Mouse (Mus musculus): ENCODE data around the gene Itprip. TPM values are rescaled to one million over a fixed set of nuclear protein-coding genes. Genes with fewer than 3 reads are reported as not detected.
"Not testable (repeated sequence)": the region's sequence is repeated elsewhere in the genome, so short reads cannot be mapped to it uniquely, and the experiment has no call there.

Itprip gene
- polyA plus RNA-seq, 1 experiment from 2014 or later: 3.1 TPM

DNA sequence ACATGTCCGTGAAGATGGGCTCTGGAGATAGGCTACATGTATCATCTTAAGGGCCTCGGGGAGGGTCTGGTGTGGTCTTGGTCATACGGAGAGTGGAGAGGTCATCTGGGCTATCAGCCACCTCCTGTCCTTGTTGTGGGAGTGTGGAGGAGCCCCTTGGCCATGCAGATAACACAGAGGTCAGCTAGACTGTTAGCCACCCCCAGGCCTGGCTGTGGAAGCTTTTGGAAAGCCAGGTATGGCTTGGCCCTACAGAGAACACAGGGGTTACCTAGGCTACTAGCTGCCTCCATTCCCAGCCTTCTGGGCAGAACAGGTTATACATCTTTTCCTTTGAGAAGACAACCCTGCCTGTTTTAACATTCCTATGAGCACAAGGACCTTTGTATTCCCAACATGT lies 56.5 kb downstream of the Itprip start:
- 95% methylated on average over 3 of the region's 3 CpGs for WGBS (ENCODE audit: missing documents)
- Histone ChIP-seq H3K27ac (no peak overlapping the region), H3K79me2 (ENCODE audit: inconsistent target) (no peaks in the 10 kb centered on the region), H3K4me3 (ENCODE audit: inconsistent target) (no peak overlapping the region), H3K36me3 (ENCODE audit: inconsistent target) (peaks cover 32% of the 10 kb centered on the region; the same call in 1 of the 2 replicates)

DNA sequence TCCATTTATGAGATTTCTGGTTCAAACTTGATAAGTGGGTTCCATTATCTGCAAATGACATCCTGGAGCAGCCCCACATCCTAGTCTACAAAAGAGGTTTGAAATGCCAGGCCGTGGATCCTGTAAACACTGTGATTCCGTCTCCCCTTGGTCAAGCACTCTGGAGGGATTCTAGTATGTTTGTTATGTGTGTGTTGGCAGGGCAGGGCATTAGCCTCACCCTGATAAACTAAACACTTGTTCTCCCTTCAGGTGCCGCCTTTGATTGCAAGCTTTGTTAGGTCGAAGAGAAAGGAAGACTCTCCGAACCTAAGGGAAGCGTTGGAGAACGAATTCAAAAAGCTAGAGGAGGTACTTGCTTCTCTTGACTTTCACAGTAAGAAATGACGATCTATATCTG lies 59.9 kb downstream of the Itprip start:
- Histone ChIP-seq H3K4me3 (ENCODE audit: inconsistent target) (no peak overlapping the region), H3K79me2 (ENCODE audit: inconsistent target) (no peaks in the 10 kb centered on the region), H3K27ac (no peak overlapping the region), H3K36me3 (ENCODE audit: inconsistent target) (peaks cover 32% of the 10 kb centered on the region; the same call in 1 of the 2 replicates)
- 95% methylated on average over 8 of the region's 8 CpGs for WGBS (ENCODE audit: missing documents)

DNA sequence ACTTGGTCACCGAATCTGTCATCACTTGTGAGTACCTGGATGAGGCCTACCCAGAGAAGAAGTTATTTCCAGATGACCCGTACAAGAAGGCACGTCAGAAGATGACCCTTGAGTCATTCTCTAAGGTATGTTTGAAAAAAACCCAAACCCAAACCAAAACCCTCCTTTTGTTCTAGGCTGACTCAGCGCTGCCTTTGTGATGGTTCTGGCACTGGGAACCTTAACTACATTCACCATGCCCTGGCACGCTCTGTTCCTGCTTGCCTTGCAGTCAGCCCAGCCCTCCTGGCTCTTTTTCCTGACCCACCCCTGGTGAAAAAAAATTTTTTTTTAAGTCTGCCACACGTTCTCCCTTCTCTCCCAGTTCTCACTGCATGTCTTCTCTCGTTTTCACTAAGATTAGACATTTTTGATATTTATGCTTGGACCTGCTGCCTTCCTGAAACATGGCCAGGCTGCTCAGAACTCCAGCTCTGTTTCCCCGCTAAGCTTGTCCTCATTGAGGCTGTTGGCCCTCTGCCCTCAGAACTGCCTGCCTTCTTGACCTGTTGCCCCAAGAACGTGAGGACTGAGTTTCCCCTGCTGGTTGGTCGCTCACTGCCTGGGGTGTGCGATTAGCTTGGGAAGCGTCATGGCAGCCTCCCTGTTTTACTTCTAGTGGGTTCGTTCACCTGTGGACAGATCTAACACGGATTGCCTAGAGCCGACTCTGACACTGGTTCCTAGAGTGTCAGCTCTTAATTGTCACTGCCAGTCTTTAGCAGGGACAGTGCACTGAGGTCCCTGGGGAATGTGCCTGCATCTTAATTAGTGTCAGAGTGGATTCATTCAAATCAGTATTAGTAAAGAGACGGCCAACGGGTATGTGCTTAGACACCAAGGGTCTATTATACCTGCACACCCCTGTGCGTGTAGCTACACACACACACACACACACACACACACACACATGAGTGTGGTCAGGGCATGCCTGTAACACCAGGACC lies 60.8 kb downstream of the Itprip start:
- 97% methylated on average over 18 of the region's 18 CpGs for WGBS (ENCODE audit: missing documents)
- no peak overlapping the region for H3K27ac ChIP-seq
- H3K36me3 ChIP-seq (ENCODE audit: inconsistent target): peaks cover 32% of the 10 kb centered on the region; the same call in 1 of the 2 replicates
- no peaks in the 10 kb centered on the region for H3K79me2 ChIP-seq (ENCODE audit: inconsistent target)
- H3K4me3 ChIP-seq (ENCODE audit: inconsistent target): no peak overlapping the region

DNA sequence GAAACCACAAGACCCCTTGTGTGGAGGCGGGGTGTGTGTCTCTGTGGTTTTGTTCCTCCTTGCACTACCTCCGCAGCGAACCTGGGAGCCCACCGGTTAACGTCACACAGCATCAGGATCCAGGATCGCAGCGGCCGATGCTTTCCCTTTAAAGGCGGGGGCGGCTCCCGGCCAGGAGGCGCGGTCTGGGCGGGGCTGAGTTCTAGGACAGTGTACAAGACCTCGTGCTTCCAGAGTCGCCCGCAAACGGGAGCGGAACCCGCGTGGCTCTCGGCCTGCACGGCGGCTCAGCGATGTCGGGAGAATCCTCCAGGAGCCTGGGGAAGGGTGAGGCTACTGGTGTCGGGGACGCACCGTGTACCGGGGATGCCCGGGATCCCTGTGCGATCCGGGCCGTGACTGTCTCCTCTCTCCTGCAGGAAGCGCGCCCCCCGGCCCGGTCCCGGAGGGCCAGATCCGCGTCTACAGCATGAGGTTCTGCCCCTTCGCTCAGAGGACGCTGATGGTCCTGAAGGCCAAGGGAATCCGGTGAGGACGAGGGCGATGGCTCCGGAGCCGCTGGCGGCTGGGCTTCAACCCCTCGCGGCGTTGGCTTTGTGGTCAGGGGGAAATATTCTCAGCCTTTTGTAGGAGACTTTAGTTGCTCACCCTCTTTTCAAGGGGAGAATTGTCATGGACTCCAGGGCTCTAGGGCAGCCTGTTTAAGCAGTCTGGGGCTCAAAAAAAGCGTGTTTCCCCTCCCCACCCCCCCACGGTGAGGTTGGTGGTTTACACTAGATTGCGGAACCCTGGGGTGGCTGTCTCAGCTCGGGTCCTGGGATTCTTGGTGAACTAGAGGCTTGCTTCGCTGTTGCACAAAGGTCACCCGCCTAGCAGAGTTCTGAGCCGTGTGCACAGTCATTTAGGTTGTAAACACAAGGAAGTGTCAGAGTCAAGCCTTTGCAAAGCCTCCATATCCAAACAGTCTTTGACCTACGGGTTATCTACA lies 64.0 kb downstream of the Itprip start, which contains the start of gene Gsto1:
Gene Gsto1, plus strand, starts transcription at position 175 of the 988 bp plus-strand sequence.
- no peaks in the 10 kb centered on the region for H3K79me2 ChIP-seq (ENCODE audit: inconsistent target)
- peak within 1 kb of the TSS; percentile 54 for H3K27ac ChIP-seq
- peaks cover 18% of the 10 kb centered on the region; the same call in 1 of the 2 replicates for H3K36me3 ChIP-seq (ENCODE audit: inconsistent target)
- H3K4me3 ChIP-seq (ENCODE audit: inconsistent target): peak within 1 kb of the TSS; percentile 38
- under 1% methylated on average over 60 of the region's 60 CpGs for WGBS (ENCODE audit: missing documents)

GRCm38 (mm10) chr19:47853951-47854795 lies 64.9 kb downstream of the Itprip start:
- Histone ChIP-seq H3K27ac (no peak overlapping the region), H3K79me2 (ENCODE audit: inconsistent target) (no peaks in the 10 kb centered on the region), H3K4me3 (ENCODE audit: inconsistent target) (peak overlapping the region; percentile 38), H3K36me3 (ENCODE audit: inconsistent target) (peaks cover 9% of the 10 kb centered on the region; the same call in 1 of the 2 replicates)
- WGBS (ENCODE audit: missing documents): 42% methylated on average over 13 of the region's 13 CpGs

DNA sequence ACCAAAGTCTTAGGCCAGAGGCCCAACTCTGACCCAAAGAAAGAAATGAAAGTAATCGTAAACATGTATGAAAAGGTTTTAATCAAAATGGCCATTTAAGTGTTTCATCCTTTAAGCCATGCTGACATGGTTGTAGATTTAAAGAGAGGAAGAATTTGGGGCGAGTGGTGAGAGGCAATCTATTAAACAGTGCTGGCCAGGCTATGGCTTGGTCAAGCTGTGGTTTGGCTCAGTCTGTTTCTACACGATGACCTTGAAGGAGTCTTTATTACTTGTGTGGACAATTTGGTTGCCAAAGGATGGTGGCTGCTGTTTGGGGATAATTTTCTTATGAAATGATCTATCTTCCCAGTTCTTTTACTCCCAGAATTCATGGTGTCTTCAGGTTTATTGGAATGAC lies 66.0 kb downstream of the Itprip start:
- H3K79me2 ChIP-seq (ENCODE audit: inconsistent target): no peaks in the 10 kb centered on the region
- WGBS (ENCODE audit: missing documents): 96% methylated on average over 3 of the region's 3 CpGs

DNA sequence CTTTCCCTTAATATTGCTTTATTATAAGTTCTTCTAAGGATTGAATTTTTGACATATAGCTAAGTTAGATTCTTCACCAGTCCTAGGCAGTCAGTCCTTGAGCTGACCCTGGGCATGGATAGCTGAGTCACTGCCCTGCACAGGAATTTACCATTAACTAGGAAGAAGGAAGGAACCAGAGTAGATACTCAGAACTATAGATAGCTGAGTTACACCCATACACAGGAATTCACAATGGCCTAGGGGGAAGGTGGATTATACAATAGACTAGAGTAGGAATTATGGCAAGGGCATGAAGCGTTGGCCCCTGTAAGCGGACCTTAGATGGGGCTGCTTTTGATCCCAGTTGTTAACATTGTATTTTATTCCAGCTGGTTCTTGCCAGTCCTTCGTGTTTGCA lies 67.0 kb downstream of the Itprip start:
- not testable (repeated sequence) for H3K27ac ChIP-seq; H3K79me2 ChIP-seq (ENCODE audit: inconsistent target); H3K4me3 ChIP-seq (ENCODE audit: inconsistent target); H3K36me3 ChIP-seq (ENCODE audit: inconsistent target)
- 77% methylated on average over 3 of the region's 3 CpGs for WGBS (ENCODE audit: missing documents)

More for the DNA sequence above, 66.0 kb downstream of the Itprip start:
- Histone ChIP-seq H3K27ac (no peak overlapping the region), H3K36me3 (ENCODE audit: inconsistent target) (peaks cover 3% of the 10 kb centered on the region; the same call in 1 of the 2 replicates), H3K4me3 (ENCODE audit: inconsistent target) (no peak overlapping the region)

GRCm38 (mm10) chr19:47849735-47850134 lies 69.4 kb downstream of the Itprip start:
- Histone ChIP-seq H3K27ac (no peak overlapping the region), H3K79me2 (ENCODE audit: inconsistent target) (no peaks in the 10 kb centered on the region), H3K36me3 (ENCODE audit: inconsistent target) (no peaks in the 10 kb centered on the region), H3K4me3 (ENCODE audit: inconsistent target) (no peak overlapping the region)
- WGBS (ENCODE audit: missing documents): 97% methylated on average over 3 of the region's 3 CpGs

Other genes starting within 250 kb of the Itprip start
- gene Col17a1, start 227.2 kb downstream of the Itprip start, polyA plus RNA-seq (2018): not detected in 3 replicates
- 64.4 to 160 TPM (median 82.0 TPM) in 3 replicates for gene Sfr1, start 187.6 kb downstream of the Itprip start, polyA plus RNA-seq (2018)
- gene Gsto1, start 64.3 kb downstream of the Itprip start, polyA plus RNA-seq (2018): 82.1 to 109 TPM (median 92.4 TPM) in 3 replicates
- gene Gsto2, start 53.8 kb downstream of the Itprip start, polyA plus RNA-seq (2018): 0.10 to 1.4 TPM (median 1.3 TPM) in 3 replicates
- 0.11 to 0.18 TPM in 2 of 3 replicates, not detected in the other for gene Cfap43, start within 50 bp of the Itprip start, polyA plus RNA-seq (2018)
- gene Cfap58, start 18.4 kb upstream of the Itprip start, polyA plus RNA-seq (2018): not detected in 3 replicates

All from macrophage (primary cell).